Mouse (Mus musculus) heart, embryonic 14.5 days (tissue): ENCODE results near the gene Misp. TPM values are rescaled to one million over a fixed set of nuclear protein-coding genes. Genes with fewer than 3 reads are reported as not detected.

Source experiments
- ATAC-seq: fragments of 200-750 bp; cut with Nextera tagmentation; 2 replicates; pipeline ENCODE4 v1.8.0; 2017; ENCODE audit warnings: low read depth, moderate TSS enrichment; ENCODE audit not compliant: insufficient number of reproducible peaks, insufficient read depth, low FRiP score
- H3K27ac ChIP-seq, 2 experiments: fragments of 200-500 bp in 1 of 2; fragments of 300-500 bp in 1 of 2; sonication (generic) in 1 of 2; replicated peaks in 1 of 2; 2 replicates each; pipeline ENCODE4 v1.5.1; 2012 to 2014; ENCODE audit warnings: low read depth in 2 of 2, low read length in 2 of 2, control low read depth in 1 of 2, mild to moderate bottlenecking in 1 of 2, mixed read lengths in 1 of 2; ENCODE audit not compliant: control insufficient read depth in 1 of 2, insufficient read depth in 1 of 2
- H3K27me3 ChIP-seq: fragments of 300-500 bp; sonication (generic); 2 replicates; pipeline ENCODE4 v1.6.1; 2014; ENCODE audit warnings: mild to moderate bottlenecking, low read length, control low read depth; ENCODE audit not compliant: control insufficient read depth, insufficient read depth
- H3K36me3 ChIP-seq: fragments of 300-500 bp; sonication (generic); 2 replicates; pipeline ENCODE4 v1.6.1; 2014; ENCODE audit warnings: mild to moderate bottlenecking, control low read depth, low read length, mixed read lengths; ENCODE audit not compliant: control insufficient read depth, insufficient read depth
- H3K4me1 ChIP-seq, 2 experiments: fragments of 200-500 bp in 1 of 2; fragments of 300-500 bp in 1 of 2; sonication (generic) in 1 of 2; 2 replicates each; pipeline ENCODE4 v1.6.1; 2012 to 2014; ENCODE audit warnings: low read length in 2 of 2, control low read depth in 1 of 2, mixed read lengths in 1 of 2; ENCODE audit not compliant: control insufficient read depth in 2 of 2, insufficient read depth in 2 of 2
- H3K4me2 ChIP-seq: fragments of 300-500 bp; sonication (generic); 2 replicates; pipeline ENCODE4 v1.6.1; 2014; ENCODE audit warnings: mild to moderate bottlenecking, low read length
- H3K4me3 ChIP-seq, 2 experiments: fragments of 200-500 bp in 1 of 2; fragments of 300-500 bp in 1 of 2; sonication (generic) in 1 of 2; 2 replicates each; pipeline ENCODE4 v1.5.1; 2012 to 2014; ENCODE audit warnings: low read length in 2 of 2, mild to moderate bottlenecking in 2 of 2, control low read depth in 1 of 2, low read depth in 1 of 2, moderate library complexity in 1 of 2; ENCODE audit not compliant: control insufficient read depth in 1 of 2, insufficient read depth in 1 of 2
- H3K9ac ChIP-seq: fragments of 300-500 bp; sonication (generic); 2 replicates; pipeline ENCODE4 v1.6.1; 2014; ENCODE audit warnings: mild to moderate bottlenecking, low read length
- H3K9me3 ChIP-seq: fragments of 300-500 bp; sonication (generic); 2 replicates; pipeline ENCODE4 v1.6.1; 2016; ENCODE audit warnings: low read length, control low read depth; ENCODE audit not compliant: control insufficient read depth
- WGBS: fragments of 180-500 bp; shearing (Covaris S2); extraction: QIAGEN DNeasy Blood & Tissue Kit; methylation state at CpG from one replicate; pipeline ENCODE4 v1.1.7; 2014; 5-methylcytosine and 5-hydroxymethylcytosine counted together
- polyA plus RNA-seq: library from polyadenylated mRNA; unstranded; fragments of >200 nt; fragmentation: Nextera tagmentation; extraction: Ambion mirVana; gene quantifications from 2 replicates; pipeline ENCODE4 v1.2.1, GENCODE M21; 2014

The Misp gene
- polyA plus RNA-seq, 1 experiment from 2014 or later, result 0.61 TPM

DNA sequence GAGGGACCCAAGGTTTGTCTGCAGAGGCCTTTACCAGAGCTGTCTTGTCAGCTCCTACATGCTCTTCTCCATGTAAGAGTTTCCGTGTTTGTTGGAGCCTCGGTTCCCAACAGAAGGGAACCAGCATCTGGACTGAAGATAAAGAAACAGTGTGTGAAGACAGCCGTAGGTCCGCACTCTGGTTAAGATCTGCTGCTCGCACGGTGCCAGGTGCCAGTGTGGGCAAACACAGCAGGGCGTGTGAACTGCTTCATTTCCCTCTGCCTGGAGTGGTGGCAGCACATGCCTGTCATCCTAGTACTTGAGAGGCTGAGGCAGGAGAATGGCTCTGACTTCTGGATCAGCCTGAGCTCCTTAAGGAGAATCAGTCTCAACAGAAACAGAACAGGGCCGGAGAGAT lies 51.1 kb downstream of the Misp start:
- Histone ChIP-seq H3K36me3 (no peaks in the 10 kb centered on the region), H3K4me2 (no peak overlapping the region), H3K4me3 (no peak overlapping the region), H3K9ac (no peak overlapping the region), H3K27ac (no peak overlapping the region), H3K9me3 (no peaks in the 10 kb centered on the region), H3K27me3 (peaks cover 4% of the 10 kb centered on the region; the same call in 1 of the 2 replicates), H3K4me1 (peaks cover 0 to 7% of the 10 kb centered on the region in 2 experiments; a peak in 3 of 4 replicates)
- no peak for ATAC-seq
- WGBS, result 87% methylated on average over 8 of the region's 8 CpGs

DNA sequence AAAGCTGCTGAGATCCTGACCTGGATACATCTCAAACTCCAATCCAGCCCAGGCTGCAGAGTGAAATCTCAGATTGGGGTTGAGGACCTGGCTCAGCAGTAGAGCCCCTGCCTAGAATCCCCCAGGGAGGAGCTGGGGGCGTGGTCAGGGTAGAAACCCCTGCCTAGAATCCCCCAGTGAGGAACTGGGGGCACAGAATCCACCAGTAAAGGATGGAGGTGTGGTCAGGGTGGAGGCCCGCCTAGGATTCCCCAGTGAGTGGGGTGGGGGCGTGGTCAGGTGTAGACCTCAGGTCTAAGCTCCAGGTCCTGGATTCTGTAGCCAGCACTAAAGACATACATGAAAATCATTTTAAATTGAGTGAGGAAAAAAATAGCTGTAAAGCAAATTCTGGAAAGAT lies 52.1 kb downstream of the Misp start:
- WGBS, result 41% methylated on average over 3 of the region's 3 CpGs
- H3K27me3 ChIP-seq, result peaks cover 4% of the 10 kb centered on the region; the same call in 1 of the 2 replicates
- H3K9ac ChIP-seq, result no peak overlapping the region
- no peak overlapping the region for H3K27ac ChIP-seq
- H3K4me3 ChIP-seq, result no peak overlapping the region
- H3K36me3 ChIP-seq, result no peaks in the 10 kb centered on the region
- no peak overlapping the region for H3K4me2 ChIP-seq
- no peak for ATAC-seq
- H3K9me3 ChIP-seq, result no peaks in the 10 kb centered on the region
- peaks cover 0 to 7% of the 10 kb centered on the region in 2 experiments; a peak in 3 of 4 replicates for H3K4me1 ChIP-seq

DNA sequence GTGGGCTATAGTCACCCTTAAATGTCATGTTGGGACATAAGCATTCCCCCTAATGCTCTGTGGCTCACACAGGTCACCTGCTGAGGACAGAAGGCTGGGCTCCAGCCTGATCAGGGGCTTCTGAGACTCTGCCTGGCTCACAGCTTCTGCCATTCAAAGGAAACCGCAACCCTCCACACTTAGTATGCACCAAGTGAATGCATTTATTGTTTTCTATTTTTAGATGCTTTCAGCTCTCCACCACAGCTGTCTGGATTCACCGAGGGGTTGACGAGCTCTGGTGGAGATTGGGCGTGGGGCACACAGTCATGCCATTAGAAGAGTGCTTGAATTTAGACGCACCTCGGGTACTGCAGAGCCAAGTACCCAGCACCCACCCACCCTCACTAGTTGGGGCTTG lies 52.5 kb downstream of the Misp start:
- Histone ChIP-seq H3K36me3 (no peaks in the 10 kb centered on the region), H3K4me2 (peak overlapping the region; percentile 99), H3K27ac (no peak overlapping the region), H3K27me3 (peaks cover 4% of the 10 kb centered on the region; the same call in 1 of the 2 replicates), H3K4me3 (peak overlapping the region; percentile 61 to 63; a peak in 3 of 4 replicates), H3K9me3 (no peaks in the 10 kb centered on the region), H3K4me1 (peaks cover 0 to 7% of the 10 kb centered on the region in 2 experiments; a peak in 3 of 4 replicates), H3K9ac (peak overlapping the region; percentile 79)
- no peak for ATAC-seq
- WGBS, result 11% methylated on average over 6 of the region's 6 CpGs

DNA sequence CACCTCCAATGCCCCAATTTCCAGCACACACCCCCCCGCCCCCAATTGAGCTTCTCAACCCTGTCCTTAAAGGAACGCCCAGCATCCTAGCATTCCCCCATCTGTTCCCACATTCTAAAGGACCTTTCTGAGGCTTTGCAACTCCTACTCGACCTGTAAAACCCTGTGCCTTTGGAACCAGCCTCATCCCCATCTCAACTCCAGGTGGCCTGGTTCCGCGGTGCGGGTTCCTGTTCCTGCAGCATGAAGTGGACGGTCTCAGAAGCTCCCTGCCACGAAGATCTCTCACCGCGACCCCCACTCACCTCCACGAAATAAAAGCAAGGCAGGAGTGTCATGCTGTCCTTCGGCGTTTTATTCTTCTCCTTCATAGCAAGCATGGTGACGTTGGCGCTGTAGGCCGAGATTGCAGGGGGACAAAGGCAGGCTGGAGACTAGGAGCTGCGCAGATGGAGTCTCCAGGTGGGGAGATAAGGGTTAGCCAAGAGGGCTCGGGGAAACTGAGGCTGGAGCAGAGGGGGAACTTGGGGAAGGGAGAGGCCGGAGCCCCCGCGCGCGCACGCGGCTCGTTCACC lies 53.0 kb downstream of the Misp start:
- Histone ChIP-seq H3K36me3 (no peaks in the 10 kb centered on the region), H3K27ac (no peak overlapping the region), H3K9ac (peak overlapping the region; percentile 79), H3K4me1 (peaks cover 0 to 7% of the 10 kb centered on the region in 2 experiments; a peak in 3 of 4 replicates), H3K9me3 (no peaks in the 10 kb centered on the region), H3K4me3 (peak overlapping the region; percentile 61 to 63), H3K27me3 (peaks cover 4% of the 10 kb centered on the region; the same call in 1 of the 2 replicates), H3K4me2 (peak overlapping the region; percentile 99)
- WGBS, result 4% methylated on average over 26 of the region's 26 CpGs
- ATAC-seq, result no peak

DNA sequence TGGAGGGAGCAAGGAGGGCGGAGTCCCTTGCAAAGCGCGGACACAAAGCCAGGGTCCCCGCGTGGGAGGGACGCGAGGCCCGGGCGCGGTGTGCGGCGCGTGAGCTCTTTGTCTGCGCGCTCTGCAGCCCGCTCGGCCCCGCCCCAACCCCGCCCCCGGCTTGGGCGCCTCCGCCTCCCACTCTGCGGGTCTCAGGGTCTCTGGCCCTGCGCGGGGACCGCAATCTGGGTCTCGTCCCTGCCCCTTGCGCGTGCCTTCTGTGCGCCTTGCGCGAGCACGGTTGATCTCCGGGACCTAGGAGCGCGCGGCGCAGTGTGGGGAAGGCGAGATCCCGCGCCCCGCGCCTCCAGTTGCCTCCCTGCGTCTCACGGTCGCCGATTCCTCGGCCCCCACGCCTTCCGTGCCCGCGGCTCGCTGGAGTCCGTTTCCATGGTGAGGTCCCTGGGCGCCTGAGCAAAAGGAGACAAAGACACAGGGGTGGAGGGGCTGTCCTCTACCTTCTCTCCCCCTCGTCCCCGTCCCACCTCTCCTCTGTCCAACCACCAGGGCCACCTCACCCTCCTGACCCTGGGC lies 53.6 kb downstream of the Misp start, which contains the start of the genes Prtn3 and Plppr3:
Gene Prtn3 (plus strand): TSS at position 187 of the 573 bp plus-strand sequence.
Gene Plppr3 (minus strand): TSS at position 345 of the 573 bp plus-strand sequence.
- WGBS, result under 1% methylated on average over 56 of the region's 57 CpGs
- Histone ChIP-seq H3K4me1 (peaks cover 0 to 7% of the 10 kb centered on the region in 2 experiments; a peak in 3 of 4 replicates), H3K9ac (peak within 1 kb of the TSS; percentile 79), H3K4me2 (peak within 1 kb of the TSS; percentile 99), H3K36me3 (no peaks in the 10 kb centered on the region), H3K27ac (no peak within 1 kb of the TSS), H3K9me3 (no peaks in the 10 kb centered on the region), H3K27me3 (peaks cover 4% of the 10 kb centered on the region; the same call in 1 of the 2 replicates), H3K4me3 (peak within 1 kb of the TSS; percentile 61 to 63)
- ATAC-seq, result peak; percentile 36; the same call in 1 of the 2 replicates

DNA sequence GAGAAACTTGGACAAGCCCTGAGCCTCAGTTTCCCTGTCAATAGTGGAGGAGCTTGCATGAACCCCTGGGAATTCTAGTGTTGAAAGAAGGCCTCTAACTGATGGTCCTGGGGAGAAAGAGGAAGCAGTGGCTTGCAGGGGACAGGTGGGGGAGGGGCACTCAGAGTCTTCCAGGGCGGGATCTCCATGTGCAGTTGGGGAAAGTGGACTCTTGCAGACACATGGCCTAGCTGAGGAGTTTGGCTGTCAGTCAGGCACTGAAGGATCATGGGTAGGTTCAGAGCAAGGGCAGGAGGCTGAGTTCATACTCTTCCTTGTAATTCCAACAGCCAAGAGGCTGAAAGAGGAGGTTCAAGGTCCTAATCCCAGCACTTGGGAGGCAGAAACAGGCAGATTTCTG lies 56.4 kb downstream of the Misp start:
- H3K27me3 ChIP-seq, result peaks cover 4% of the 10 kb centered on the region; the same call in 1 of the 2 replicates
- H3K9me3 ChIP-seq, result no peaks in the 10 kb centered on the region
- H3K9ac ChIP-seq, result no peak overlapping the region
- H3K4me1 ChIP-seq, result peaks cover 5 to 13% of the 10 kb centered on the region in 2 experiments; a peak in 3 of 4 replicates
- H3K27ac ChIP-seq, result no peak overlapping the region
- no peak for ATAC-seq
- 36% methylated on average over 1 of the region's 1 CpGs for WGBS
- no peak overlapping the region for H3K4me2 ChIP-seq
- H3K4me3 ChIP-seq, result no peak overlapping the region
- H3K36me3 ChIP-seq, result no peaks in the 10 kb centered on the region

DNA sequence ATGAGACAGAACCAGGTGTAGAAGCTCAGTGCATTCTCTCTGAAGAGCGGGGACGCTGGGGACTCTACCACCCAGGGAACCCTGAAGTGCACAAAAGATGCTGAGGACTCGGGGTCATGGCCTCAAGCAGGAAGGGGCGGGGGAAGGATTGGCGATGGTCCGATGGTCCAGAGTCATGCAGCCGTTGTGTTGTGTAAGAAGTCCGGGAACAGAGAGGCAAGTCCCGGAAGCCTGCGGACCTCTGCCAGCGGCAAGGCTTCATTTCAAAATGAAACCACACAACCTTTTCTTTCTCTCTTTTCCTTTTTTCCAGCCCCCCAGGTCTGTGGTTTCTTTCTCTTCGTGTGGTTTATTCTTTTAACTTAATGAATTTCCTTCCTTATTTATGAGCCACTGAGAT lies 57.0 kb downstream of the Misp start:
- peaks cover 7% of the 10 kb centered on the region for H3K27me3 ChIP-seq
- peaks cover 9 to 15% of the 10 kb centered on the region in 2 experiments for H3K4me1 ChIP-seq
- H3K9me3 ChIP-seq, result no peaks in the 10 kb centered on the region
- no peak overlapping the region for H3K4me3 ChIP-seq
- no peak overlapping the region for H3K9ac ChIP-seq
- H3K4me2 ChIP-seq, result no peak overlapping the region
- no peak overlapping the region for H3K27ac ChIP-seq
- 57% methylated on average over 12 of the region's 12 CpGs for WGBS
- H3K36me3 ChIP-seq, result no peaks in the 10 kb centered on the region
- no peak for ATAC-seq
